Mouse (Mus musculus) thymus, adult 2 months (tissue): ENCODE measurements around the gene Gm44502.

Experiments used
- CTCF ChIP-seq: fragments of 200-500 bp; IDR thresholded peaks from 2 replicates; pipeline ENCODE4 v1.5.1; 2012; ENCODE audit warnings: mild to moderate bottlenecking, control low read depth, low read length, moderate library complexity, borderline replicate concordance; ENCODE audit not compliant: control insufficient read depth, poor library complexity, insufficient read depth; ENCODE audit errors: extremely low read depth
- POLR2A ChIP-seq: fragments of 200-500 bp; IDR thresholded peaks from 2 replicates; pipeline ENCODE4 v1.6.1; 2012; ENCODE audit warnings: mild to moderate bottlenecking, low read length, control low read depth, moderate library complexity; ENCODE audit not compliant: control insufficient read depth, poor library complexity, insufficient read depth; ENCODE audit errors: extremely low read depth

- no peak for TF ChIP-seq CTCF
- TF ChIP-seq POLR2A = no peak
Measured at GRCm38 (mm10) chr15:89477091-89477491, 47.6 kb upstream of the Gm44502 start, which contains the start of gene Arsa.
